Mouse (Mus musculus) lung, embryonic 16.5 days (tissue): Measurements from ENCODE around the gene Gm11213. TPM values are rescaled to one million over a fixed set of nuclear protein-coding genes. Genes with fewer than 3 reads are reported as not detected.
A peak's percentile ranks its signal among the peaks of the same experiment; 100 is the strongest.

Experiments
- ATAC-seq: fragments of 200-750 bp; cut with Nextera tagmentation; 2 replicates; pipeline ENCODE4 v1.8.0; 2017; ENCODE audit warnings: low read depth, mild to moderate bottlenecking, moderate library complexity
- H3K27ac ChIP-seq: fragments of 300-500 bp; sonication (generic); 2 replicates; pipeline ENCODE4 v1.5.1; 2014; ENCODE audit warnings: mild to moderate bottlenecking, control low read depth, low read length
- H3K27me3 ChIP-seq: fragments of 300-500 bp; sonication (generic); 2 replicates; pipeline ENCODE4 v1.6.1; 2014; ENCODE audit warnings: low read depth, low read length, mixed read lengths; ENCODE audit not compliant: control insufficient read depth, insufficient read depth
- H3K36me3 ChIP-seq: fragments of 300-500 bp; sonication (generic); 2 replicates; pipeline ENCODE4 v1.6.1; 2014; ENCODE audit warnings: low read length; ENCODE audit not compliant: control insufficient read depth, insufficient read depth
- H3K4me1 ChIP-seq: fragments of 300-500 bp; sonication (generic); replicated peaks from 2 replicates; pipeline ENCODE4 v1.6.1; 2014; ENCODE audit warnings: low read length, mixed read lengths; ENCODE audit not compliant: control insufficient read depth, insufficient read depth
- H3K4me2 ChIP-seq: fragments of 300-500 bp; sonication (generic); 2 replicates; pipeline ENCODE4 v1.6.1; 2014; ENCODE audit warnings: low read depth, low read length, control low read depth
- H3K4me3 ChIP-seq: fragments of 300-500 bp; sonication (generic); 2 replicates; pipeline ENCODE4 v1.5.1; 2014; ENCODE audit warnings: mild to moderate bottlenecking, low read length, control low read depth
- H3K9ac ChIP-seq: fragments of 300-500 bp; sonication (generic); 2 replicates; pipeline ENCODE4 v1.6.1; 2014; ENCODE audit warnings: low read length, control low read depth
- H3K9me3 ChIP-seq: fragments of 300-500 bp; sonication (generic); 2 replicates; pipeline ENCODE4 v1.6.1; 2016; ENCODE audit warnings: low read length; ENCODE audit not compliant: control insufficient read depth
- WGBS: fragments of 180-500 bp; shearing (Covaris S2); extraction: QIAGEN DNeasy Blood & Tissue Kit; methylation state at CpG from one replicate; pipeline ENCODE4 v1.1.7; 2014; 5-methylcytosine and 5-hydroxymethylcytosine counted together
- polyA plus RNA-seq: library from polyadenylated mRNA; unstranded; fragments of >200 nt; fragmentation: Nextera tagmentation; extraction: Ambion mirVana; gene quantifications from 2 replicates; pipeline ENCODE4 v1.2.1, GENCODE M21; 2015

Gene Gm11213
- polyA plus RNA-seq, 1 experiment from 2014 or later, result not detected

GRCm38 (mm10) chr4:63569322-63569721, 35.7 kb downstream of the Gm11213 start:
- Histone ChIP-seq H3K27ac (peak overlapping the region; percentile 61), H3K4me2 (no peak overlapping the region), H3K27me3 (no peaks in the 10 kb centered on the region), H3K36me3 (no peaks in the 10 kb centered on the region), H3K9me3 (no peaks in the 10 kb centered on the region), H3K9ac (no peak overlapping the region), H3K4me1 (peaks cover 10% of the 10 kb centered on the region; the same call in 1 of the 2 replicates), H3K4me3 (no peak overlapping the region)
- 63% methylated on average over 8 of the region's 8 CpGs for WGBS
- ATAC-seq, result peak; percentile 77; the same call in 1 of the 2 replicates

DNA sequence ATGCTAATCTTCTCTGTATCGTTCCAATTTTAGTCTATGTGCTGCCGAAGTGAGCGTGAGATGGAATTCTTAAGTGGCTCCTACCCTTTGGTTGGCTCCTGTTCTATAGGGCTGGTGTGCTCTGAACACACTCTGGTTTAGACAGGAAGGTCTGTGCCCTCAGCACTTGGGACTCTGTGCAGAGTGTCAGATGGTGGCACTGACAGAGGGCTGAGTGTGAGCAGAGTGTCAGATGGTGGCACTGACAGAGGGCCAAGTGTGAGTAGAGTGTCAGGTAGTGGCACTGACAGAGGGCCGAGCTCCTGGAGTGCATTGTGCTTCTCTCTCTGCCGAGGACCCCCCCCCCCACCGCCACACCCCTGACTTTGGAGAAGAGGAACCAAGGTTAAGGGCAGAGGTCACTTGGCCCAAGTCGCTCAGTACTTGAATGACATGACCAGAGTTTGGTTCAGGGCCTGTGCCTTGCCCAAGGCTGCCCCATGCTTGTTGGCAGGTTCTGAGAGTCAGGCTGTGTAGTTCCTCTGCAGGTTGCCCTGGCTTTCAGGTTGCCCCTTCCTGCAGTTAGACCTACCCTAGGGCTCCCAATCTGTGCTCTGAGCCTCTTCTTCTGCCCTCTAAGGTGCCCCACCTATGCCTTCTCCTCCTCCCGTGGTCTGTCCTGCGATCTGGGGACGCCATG, 37.2 kb downstream of the Gm11213 start:
- H3K4me2 ChIP-seq, result no peak overlapping the region
- no peak overlapping the region for H3K27ac ChIP-seq
- WGBS, result 73% methylated on average over 10 of the region's 10 CpGs
- no peak overlapping the region for H3K9ac ChIP-seq
- H3K9me3 ChIP-seq, result no peaks in the 10 kb centered on the region
- peaks cover 10% of the 10 kb centered on the region; the same call in 1 of the 2 replicates for H3K4me1 ChIP-seq
- H3K27me3 ChIP-seq, result no peaks in the 10 kb centered on the region
- no peak for ATAC-seq
- H3K4me3 ChIP-seq, result no peak overlapping the region
- H3K36me3 ChIP-seq, result no peaks in the 10 kb centered on the region

- Histone ChIP-seq H3K9me3 (no peaks in the 10 kb centered on the region), H3K4me3 (no peak overlapping the region), H3K27ac (no peak overlapping the region), H3K27me3 (no peaks in the 10 kb centered on the region), H3K36me3 (no peaks in the 10 kb centered on the region), H3K4me2 (no peak overlapping the region), H3K4me1 (peaks cover 21% of the 10 kb centered on the region), H3K9ac (no peak overlapping the region)
- 81% methylated on average over 4 of the region's 4 CpGs for WGBS
- ATAC-seq, result no peak
Observed at GRCm38 (mm10) chr4:63562742-63563141, 42.3 kb downstream of the Gm11213 start.

- WGBS, result 65% methylated on average over 7 of the region's 7 CpGs
- H3K4me1 ChIP-seq, result peaks cover 28% of the 10 kb centered on the region
- no peak overlapping the region for H3K4me3 ChIP-seq
- ATAC-seq, result no peak
- no peaks in the 10 kb centered on the region for H3K36me3 ChIP-seq
- H3K9me3 ChIP-seq, result no peaks in the 10 kb centered on the region
- H3K9ac ChIP-seq, result no peak overlapping the region
- H3K27me3 ChIP-seq, result no peaks in the 10 kb centered on the region
- no peak overlapping the region for H3K27ac ChIP-seq
- no peak overlapping the region for H3K4me2 ChIP-seq
Observed at GRCm38 (mm10) chr4:63561861-63562675, 43.0 kb downstream of the Gm11213 start.

- Histone ChIP-seq H3K4me2 (no peak overlapping the region), H3K27ac (peak overlapping the region; percentile 56), H3K4me3 (no peak overlapping the region), H3K9me3 (no peaks in the 10 kb centered on the region), H3K36me3 (peaks cover 2% of the 10 kb centered on the region; the same call in 1 of the 2 replicates), H3K27me3 (no peaks in the 10 kb centered on the region), H3K9ac (0 out of 2 replicates have a peak overlapping the region, but pooled peaks have one; percentile 25), H3K4me1 (peaks cover 28% of the 10 kb centered on the region)
- 61% methylated on average over 8 of the region's 8 CpGs for WGBS
- ATAC-seq, result peak; percentile 8; the same call in 1 of the 2 replicates
Observed at GRCm38 (mm10) chr4:63560079-63560478, 45.0 kb downstream of the Gm11213 start.

GRCm38 (mm10) chr4:63559127-63559697, 45.8 kb downstream of the Gm11213 start:
- Histone ChIP-seq H3K4me2 (peak overlapping the region; percentile 83), H3K27me3 (no peaks in the 10 kb centered on the region), H3K4me1 (peaks cover 36% of the 10 kb centered on the region), H3K27ac (peak overlapping the region; percentile 56), H3K9me3 (no peaks in the 10 kb centered on the region), H3K36me3 (peaks cover 2% of the 10 kb centered on the region; the same call in 1 of the 2 replicates), H3K4me3 (peak overlapping the region; percentile 78), H3K9ac (peak overlapping the region; percentile 89)
- ATAC-seq, result peak; percentile 9; the same call in 1 of the 2 replicates
- 34% methylated on average over 9 of the region's 9 CpGs for WGBS

DNA sequence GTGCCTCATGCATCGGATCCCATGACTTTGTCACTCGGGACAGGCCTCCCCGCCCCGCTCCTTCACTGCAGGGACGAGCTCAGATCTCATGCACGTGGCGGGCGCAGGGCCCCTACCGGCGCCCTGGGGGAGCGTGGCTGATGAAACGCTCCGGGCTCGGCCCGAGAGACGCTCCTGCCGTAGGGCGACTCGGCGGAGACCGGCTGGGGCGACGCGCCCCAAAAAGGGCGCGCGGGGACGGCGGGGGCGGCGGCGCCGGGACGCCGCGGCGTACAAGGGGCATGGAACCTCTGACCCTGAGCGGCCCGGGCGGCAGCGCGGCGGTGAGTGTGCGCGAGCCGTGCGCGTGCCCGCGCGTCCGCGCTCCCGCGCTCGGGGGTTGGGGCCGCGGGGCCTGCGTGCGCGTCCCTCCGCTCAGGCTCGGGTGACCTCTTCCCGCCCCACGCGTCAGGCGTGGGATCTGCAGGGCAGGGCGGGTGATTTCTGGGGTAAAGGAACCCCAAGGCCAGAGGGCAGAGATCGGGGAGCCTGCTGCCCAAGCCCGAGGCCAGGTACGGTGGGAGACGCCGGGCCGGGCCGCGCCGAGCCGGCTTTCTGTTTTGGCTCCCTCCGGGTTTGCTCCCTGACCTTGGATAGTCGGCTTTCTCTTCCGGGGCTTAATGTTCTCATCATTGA, 46.5 kb downstream of the Gm11213 start, which contains the start of gene Tmem268:
Gene Tmem268, plus strand, starts transcription at position 375 of the 675 bp plus-strand sequence.
- Histone ChIP-seq H3K27ac (peak within 1 kb of the TSS; percentile 76), H3K4me1 (peaks cover 42% of the 10 kb centered on the region), H3K4me3 (peak within 1 kb of the TSS; percentile 78), H3K27me3 (no peaks in the 10 kb centered on the region), H3K36me3 (peaks cover 2% of the 10 kb centered on the region; the same call in 1 of the 2 replicates), H3K9ac (peak within 1 kb of the TSS; percentile 89), H3K9me3 (no peaks in the 10 kb centered on the region), H3K4me2 (peak within 1 kb of the TSS; percentile 83)
- ATAC-seq, result peak; percentile 72
- WGBS, result 0% methylated on average over 80 of the region's 81 CpGs

GRCm38 (mm10) chr4:63557124-63558059, 47.7 kb downstream of the Gm11213 start:
- no peak overlapping the region for H3K4me3 ChIP-seq
- H3K9ac ChIP-seq, result peak overlapping the region; percentile 37
- H3K9me3 ChIP-seq, result no peaks in the 10 kb centered on the region
- H3K27ac ChIP-seq, result peak overlapping the region; percentile 76
- H3K27me3 ChIP-seq, result no peaks in the 10 kb centered on the region
- H3K4me2 ChIP-seq, result peak overlapping the region; percentile 83
- peaks cover 44% of the 10 kb centered on the region for H3K4me1 ChIP-seq
- WGBS, result 36% methylated on average over 16 of the region's 16 CpGs
- ATAC-seq, result peak; percentile 55
- H3K36me3 ChIP-seq, result peaks cover 8% of the 10 kb centered on the region
